Mouse (Mus musculus) liver, adult 2 months (tissue): ENCODE measurements around the gene Stx4a. TPM values are rescaled to one million over a fixed set of nuclear protein-coding genes. Genes with fewer than 3 reads are reported as not detected.

Experiments used
- DNase-seq: peaks from one replicate; pipeline ENCODE4 v3.0.0-alpha.2; 2011; ENCODE audit warnings: low read depth, low spot score; ENCODE audit errors: extremely low read depth
- H3K27ac ChIP-seq: fragments of 200-500 bp; replicated peaks from 2 replicates; pipeline ENCODE4 v1.5.1; 2012; ENCODE audit warnings: low read depth, mild to moderate bottlenecking, control low read depth, inconsistent platforms, low read length; ENCODE audit not compliant: insufficient read depth
- H3K27me3 ChIP-seq: fragments of 200-500 bp; 2 replicates; pipeline ENCODE4 v1.6.1; 2012; ENCODE audit warnings: mild to moderate bottlenecking, moderate library complexity, low read length, inconsistent platforms; ENCODE audit not compliant: control insufficient read depth, insufficient read depth
- H3K36me3 ChIP-seq: fragments of 200-500 bp; 2 replicates; pipeline ENCODE4 v1.6.1; 2012; ENCODE audit warnings: low read length, inconsistent platforms; ENCODE audit not compliant: control insufficient read depth, insufficient read depth
- H3K4me1 ChIP-seq: fragments of 200-500 bp; 2 replicates; pipeline ENCODE4 v1.6.1; 2011; ENCODE audit warnings: low read length; ENCODE audit not compliant: control insufficient read depth, insufficient read depth
- H3K4me3 ChIP-seq: fragments of 200-500 bp; 2 replicates; pipeline ENCODE4 v1.5.1; 2011; ENCODE audit warnings: low read depth, mild to moderate bottlenecking, control low read depth, low read length, moderate library complexity; ENCODE audit not compliant: insufficient read depth
- H3K79me2 ChIP-seq: fragments of 200-500 bp; 2 replicates; pipeline ENCODE4 v1.6.1; 2012; ENCODE audit warnings: inconsistent platforms, mild to moderate bottlenecking, low read length, moderate library complexity; ENCODE audit not compliant: control insufficient read depth, insufficient read depth
- H3K9ac ChIP-seq: fragments of 200-500 bp; 2 replicates; pipeline ENCODE4 v1.6.1; 2012; ENCODE audit warnings: low read depth, mild to moderate bottlenecking, control low read depth, inconsistent platforms, low read length
- CTCF ChIP-seq: fragments of 200-500 bp; IDR thresholded peaks from 2 replicates; pipeline ENCODE4 v1.5.1; 2011; ENCODE audit warnings: low read depth, low read length, control low read depth
- POLR2A ChIP-seq: fragments of 200-500 bp; IDR thresholded peaks from 2 replicates; pipeline ENCODE4 v1.6.1; 2011; ENCODE audit warnings: low read length, control low read depth; ENCODE audit not compliant: insufficient read depth; ENCODE audit errors: extremely low read depth
- WGBS: fragments of 180-500 bp; shearing (Covaris S2); methylation state at CpG from one replicate; pipeline ENCODE4 v1.1.7; 2018; 5-methylcytosine and 5-hydroxymethylcytosine counted together
- polyA plus RNA-seq: library from polyadenylated mRNA; depleted of rRNA; stranded (reverse); fragments of >200 nt; gene quantifications from 2 replicates; pipeline ENCODE4 v1.2.3, GENCODE M21; 2012
- total RNA-seq: library from RNA; depleted of rRNA; stranded (reverse); fragments of >200 nt; gene quantifications from 2 replicates; pipeline ENCODE4 v1.2.3, GENCODE M21; 2014

Gene Stx4a
- total and polyA plus RNA-seq, 2 experiments = 18.5 to 38.3 TPM

DNA sequence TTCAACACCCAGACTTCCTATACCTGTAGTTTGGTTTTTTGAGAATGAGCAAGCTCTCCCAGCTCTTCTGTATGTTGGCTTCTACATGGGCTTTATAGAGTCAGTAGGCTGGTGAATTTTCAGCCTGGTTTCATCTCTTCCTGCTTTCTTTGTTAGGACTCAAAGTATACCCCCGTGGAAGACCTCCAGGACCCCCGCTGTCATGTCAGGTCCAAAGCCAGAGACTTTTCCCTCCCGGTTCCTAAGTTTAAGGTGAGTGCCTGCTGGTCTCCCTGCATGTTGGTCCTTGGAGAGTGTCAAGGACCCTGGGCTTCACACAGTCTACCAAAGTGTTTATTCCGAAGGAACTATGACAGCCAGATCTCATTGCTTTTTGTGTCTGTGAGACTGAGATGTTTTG, 45.7 kb upstream of the Stx4a start:
- no peak overlapping the region for H3K4me3 ChIP-seq
- 77% methylated on average over 4 of the region's 4 CpGs for WGBS
- peaks cover 8% of the 10 kb centered on the region; the same call in 1 of the 2 replicates for H3K79me2 ChIP-seq
- peak overlapping the region; percentile 97 for H3K9ac ChIP-seq
- no peak overlapping the region for H3K27ac ChIP-seq
- DNase-seq = no peak
- peaks cover 11% of the 10 kb centered on the region; the same call in 1 of the 2 replicates for H3K4me1 ChIP-seq
- TF ChIP-seq CTCF (no peak), POLR2A (no peak)
- no peaks in the 10 kb centered on the region for H3K27me3 ChIP-seq
- H3K36me3 ChIP-seq = peaks cover 32% of the 10 kb centered on the region

DNA sequence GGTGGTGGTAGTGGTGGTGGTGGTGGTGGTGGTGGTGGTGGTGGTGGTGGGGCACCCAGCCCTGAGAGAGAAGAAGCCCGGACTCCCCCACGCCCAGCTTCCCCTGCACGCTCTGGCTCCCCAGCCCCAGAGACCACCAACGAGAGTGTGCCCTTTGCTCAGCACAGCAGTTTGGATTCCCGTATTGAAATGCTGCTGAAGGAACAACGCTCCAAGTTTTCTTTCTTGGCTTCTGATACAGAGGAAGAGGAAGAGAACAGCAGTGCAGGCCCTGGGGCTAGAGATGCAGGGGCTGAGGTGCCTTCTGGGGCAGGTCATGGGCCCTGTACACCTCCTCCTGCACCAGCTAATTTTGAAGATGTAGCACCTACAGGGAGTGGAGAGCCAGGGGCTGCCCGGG, 38.8 kb upstream of the Stx4a start, which contains the start of gene Gm49388:
Gene Gm49388, plus strand, starts transcription at position 301 of the 400 bp plus-strand sequence.
- Histone ChIP-seq H3K36me3 (peaks cover 70% of the 10 kb centered on the region), H3K4me1 (no peaks in the 10 kb centered on the region), H3K79me2 (no peaks in the 10 kb centered on the region; the same call in 1 of the 2 replicates), H3K27me3 (no peaks in the 10 kb centered on the region), H3K9ac (no peak within 1 kb of the TSS), H3K4me3 (no peak within 1 kb of the TSS), H3K27ac (no peak within 1 kb of the TSS)
- WGBS = 94% methylated on average over 7 of the region's 7 CpGs
- DNase-seq = no peak
- no peak for TF ChIP-seq CTCF
- no peak for TF ChIP-seq POLR2A

DNA sequence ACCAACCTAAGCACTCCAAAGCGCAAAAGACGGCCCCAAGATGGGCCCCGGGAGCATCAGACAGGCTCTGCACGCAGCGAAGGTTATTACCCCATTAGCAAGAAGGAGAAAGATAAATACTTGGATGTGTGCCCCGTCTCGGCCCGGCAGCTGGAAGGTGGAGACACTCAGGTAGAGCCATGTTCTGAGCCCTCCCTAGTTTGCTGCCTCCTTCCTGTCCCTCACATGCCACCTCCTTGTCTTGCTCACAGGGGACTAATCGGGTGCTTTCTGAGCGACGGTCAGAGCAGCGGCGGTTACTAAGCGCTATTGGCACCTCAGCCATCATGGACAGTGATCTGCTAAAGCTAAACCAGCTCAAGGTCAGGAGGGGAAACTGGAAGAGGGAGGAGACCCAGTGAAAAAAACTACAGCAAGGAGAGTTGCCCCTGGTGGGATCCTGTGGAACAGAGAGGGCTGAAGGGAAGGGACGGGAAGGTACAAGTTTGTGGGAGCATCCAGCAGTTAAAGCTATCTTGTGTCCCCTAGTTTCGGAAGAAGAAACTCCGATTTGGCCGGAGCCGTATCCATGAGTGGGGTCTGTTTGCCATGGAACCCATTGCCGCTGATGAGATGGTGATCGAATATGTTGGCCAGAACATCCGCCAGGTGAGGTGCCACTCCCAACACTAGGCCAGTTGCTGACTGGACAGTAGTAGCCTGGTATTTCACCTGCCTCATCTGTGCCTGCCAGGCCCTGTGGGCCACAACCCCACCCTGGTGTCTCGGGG, 26.8 kb upstream of the Stx4a start:
- H3K79me2 ChIP-seq = peaks cover 13% of the 10 kb centered on the region
- H3K9ac ChIP-seq = no peak overlapping the region
- TF ChIP-seq CTCF (no peak), POLR2A (no peak)
- peaks cover 10% of the 10 kb centered on the region for H3K4me1 ChIP-seq
- no peak overlapping the region for H3K4me3 ChIP-seq
- H3K27me3 ChIP-seq = no peaks in the 10 kb centered on the region
- H3K36me3 ChIP-seq = peaks cover 23% of the 10 kb centered on the region
- 91% methylated on average over 23 of the region's 23 CpGs for WGBS
- DNase-seq = no peak
- H3K27ac ChIP-seq = no peak overlapping the region

DNA sequence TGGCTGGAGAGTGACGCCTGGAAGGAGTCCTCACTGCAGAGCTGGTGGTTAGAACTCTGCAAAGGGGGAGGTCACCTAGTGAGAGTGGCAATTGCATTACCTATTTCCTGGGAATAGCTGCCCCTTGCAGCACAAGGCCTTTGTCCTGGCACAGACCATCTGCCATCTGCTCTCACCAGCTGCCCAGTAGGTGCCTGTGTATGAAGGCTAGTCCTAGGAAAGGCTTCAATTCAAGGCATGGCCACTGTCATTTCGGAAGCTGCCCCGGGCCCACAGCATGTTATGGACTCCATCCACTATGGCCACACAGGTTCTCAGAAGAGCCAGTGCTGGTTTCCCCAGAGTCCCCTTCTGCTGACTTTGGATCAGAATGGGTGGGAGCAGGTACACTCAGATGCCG, 25.5 kb upstream of the Stx4a start:
- H3K79me2 ChIP-seq = peaks cover 13% of the 10 kb centered on the region
- 89% methylated on average over 4 of the region's 4 CpGs for WGBS
- peaks cover 16% of the 10 kb centered on the region for H3K36me3 ChIP-seq
- TF ChIP-seq CTCF (no peak), POLR2A (no peak)
- no peak overlapping the region for H3K27ac ChIP-seq
- H3K9ac ChIP-seq = no peak overlapping the region
- no peak overlapping the region for H3K4me3 ChIP-seq
- peaks cover 11% of the 10 kb centered on the region for H3K4me1 ChIP-seq
- no peak for DNase-seq
- H3K27me3 ChIP-seq = no peaks in the 10 kb centered on the region

DNA sequence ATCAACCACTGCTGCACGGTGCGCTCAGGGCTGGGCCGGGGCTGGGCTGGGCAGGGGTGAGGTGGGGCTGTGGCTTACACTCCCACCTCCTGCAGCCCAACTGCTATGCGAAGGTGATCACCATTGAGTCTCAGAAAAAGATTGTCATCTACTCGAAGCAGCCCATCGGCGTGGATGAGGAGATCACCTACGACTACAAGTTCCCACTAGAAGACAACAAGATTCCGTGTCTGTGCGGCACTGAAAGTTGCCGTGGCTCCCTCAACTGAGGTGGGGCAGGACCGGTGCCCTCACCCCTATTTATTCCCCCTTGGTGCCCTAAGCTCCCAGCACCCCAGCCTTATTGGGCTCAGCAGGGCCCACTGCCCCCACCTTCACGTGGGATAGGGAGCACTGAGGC, 24.9 kb upstream of the Stx4a start:
- Histone ChIP-seq H3K4me3 (no peak overlapping the region), H3K4me1 (peaks cover 11% of the 10 kb centered on the region), H3K27ac (no peak overlapping the region), H3K9ac (no peak overlapping the region), H3K36me3 (peaks cover 12% of the 10 kb centered on the region; the same call in 1 of the 2 replicates), H3K27me3 (no peaks in the 10 kb centered on the region), H3K79me2 (peaks cover 13% of the 10 kb centered on the region)
- WGBS = 92% methylated on average over 13 of the region's 13 CpGs
- no peak for TF ChIP-seq CTCF
- TF ChIP-seq POLR2A = no peak
- DNase-seq = no peak

DNA sequence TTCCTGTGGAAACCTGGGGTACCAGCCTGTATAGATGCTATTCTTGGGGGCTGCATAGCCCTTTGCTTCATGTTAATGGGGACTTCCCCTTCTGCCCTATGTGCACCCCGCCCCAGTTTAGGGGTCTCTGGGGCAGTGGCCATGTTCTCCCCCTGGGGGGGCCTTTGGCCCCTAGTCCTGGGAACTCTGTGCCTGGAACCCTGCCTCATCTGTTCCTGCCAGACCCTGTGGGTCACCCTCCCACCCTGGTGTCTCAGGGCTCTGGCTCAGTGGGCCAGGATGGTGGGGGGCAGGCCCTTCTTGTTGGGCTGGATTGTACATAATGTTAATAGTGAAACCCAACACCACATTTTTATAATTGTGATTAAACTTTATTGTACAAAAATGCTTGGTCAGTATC, 24.4 kb upstream of the Stx4a start:
- no peak overlapping the region for H3K27ac ChIP-seq

More for the DNA sequence above, 24.4 kb upstream of the Stx4a start:
- 81% methylated on average over 1 of the region's 1 CpGs for WGBS
- TF ChIP-seq CTCF = no peak
- Histone ChIP-seq H3K4me1 (peaks cover 11% of the 10 kb centered on the region), H3K4me3 (no peak overlapping the region), H3K36me3 (peaks cover 11% of the 10 kb centered on the region; the same call in 1 of the 2 replicates), H3K27me3 (no peaks in the 10 kb centered on the region), H3K9ac (no peak overlapping the region), H3K79me2 (peaks cover 13% of the 10 kb centered on the region)
- no peak for DNase-seq
